Mouse (Mus musculus) T-helper 17 cell (primary cell): ENCODE data around the gene Igsf9.

Experiments
- in situ Hi-C, 2 experiments: fragments of 300-600 bp; cut with MboI, MseI; formaldehyde crosslinking; loops; 1 replicate in 1 of 2; 2 replicates in 1 of 2; pipeline ENCODE4 v1.15.1; 2025; ENCODE audit warnings: high pct_unique_total_duplicates in 2 of 2

Igsf9 gene

DNA sequence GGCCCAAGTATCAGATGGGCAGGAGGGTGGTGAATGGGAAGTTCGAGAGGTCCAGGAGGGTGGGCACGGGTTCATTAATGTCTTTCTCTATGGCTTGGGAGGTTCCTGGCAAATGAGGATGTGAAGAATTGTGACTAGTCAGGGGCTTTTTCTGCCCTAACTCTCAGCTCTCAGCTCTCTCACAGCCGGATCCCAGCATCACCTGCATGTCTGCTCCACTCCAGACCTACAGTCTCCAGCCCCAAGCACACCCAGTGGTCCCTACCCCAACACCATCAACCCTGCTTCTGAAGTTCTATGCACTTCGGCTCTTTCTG, 32.6 kb downstream of the Igsf9 start:
- in situ Hi-C loops: loop anchor here (10.0 to 25.0 kb wide), 3 partner anchors 309 to 1652 kb away; partner anchors contain the start of genes Atf6 (in 1 of the 2), Fcgr3 (in 1 of the 2) and Pea15a (in 1 of the 2)

DNA sequence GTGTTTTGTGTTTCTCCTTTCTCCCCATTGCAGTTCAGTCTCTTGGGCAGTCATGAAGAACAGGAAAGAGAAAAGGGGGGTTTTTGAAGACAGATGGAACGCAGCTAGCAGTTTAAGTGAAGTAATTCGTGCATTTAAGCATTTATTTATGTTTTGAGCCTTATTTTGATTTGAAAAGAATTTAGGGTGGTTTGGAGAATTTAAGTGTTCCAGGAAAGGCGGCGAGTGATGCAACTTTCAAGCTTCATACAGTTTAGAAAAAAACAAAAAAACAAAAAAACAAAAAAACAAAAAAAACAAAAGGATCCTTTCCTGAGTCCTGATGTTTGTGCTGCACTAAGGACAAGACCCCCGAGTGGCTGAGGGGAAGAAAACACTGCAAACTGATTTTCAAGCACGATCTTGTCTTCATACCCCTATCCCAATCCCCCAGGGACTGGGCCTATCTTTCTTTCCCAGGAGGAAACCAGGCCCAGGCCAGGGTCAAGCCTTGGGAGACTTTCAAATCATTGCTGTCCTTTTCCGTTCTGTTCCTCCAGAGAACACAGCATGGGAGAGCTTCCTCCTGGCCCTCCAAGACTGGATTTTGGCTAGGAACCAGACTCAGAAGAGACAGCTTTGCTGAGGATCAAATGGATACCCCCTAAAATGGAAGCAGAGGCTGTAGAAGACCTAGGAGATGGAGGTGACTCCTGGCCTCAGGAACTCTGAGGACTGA, 33.1 kb downstream of the Igsf9 start:
- in situ Hi-C loops: loop anchor here (10.0 to 25.0 kb wide), 3 partner anchors 310 to 1652 kb away; partner anchors contain the start of genes Atf6 (in 1 of the 2), Fcgr3 (in 1 of the 2) and Pea15a (in 1 of the 2)

DNA sequence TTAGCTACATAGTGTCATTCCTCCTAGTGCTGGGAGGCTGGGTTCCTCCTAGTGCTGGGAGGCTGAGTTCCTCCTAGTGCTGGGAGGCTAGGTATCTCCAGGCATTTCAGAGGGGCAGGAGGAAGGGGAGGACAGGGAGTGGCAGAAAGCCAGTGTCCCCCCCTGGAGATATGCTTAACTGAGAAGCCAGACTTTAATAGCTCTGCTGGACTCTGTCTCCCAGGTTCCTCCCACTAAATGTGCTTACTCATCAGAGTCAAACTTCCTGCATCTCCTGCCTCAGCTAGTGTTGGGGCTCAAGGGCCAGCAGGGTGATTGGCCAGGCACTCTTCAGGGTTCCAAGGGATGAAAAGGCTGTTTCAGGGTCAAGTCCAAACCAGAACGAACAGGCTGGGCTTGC, 33.8 kb downstream of the Igsf9 start:
- in situ Hi-C loops: loop anchor here (10.0 to 25.0 kb wide), 3 partner anchors 311 to 1653 kb away; partner anchors contain the start of genes Atf6 (in 1 of the 2), Fcgr3 (in 1 of the 2) and Pea15a (in 1 of the 2)

DNA sequence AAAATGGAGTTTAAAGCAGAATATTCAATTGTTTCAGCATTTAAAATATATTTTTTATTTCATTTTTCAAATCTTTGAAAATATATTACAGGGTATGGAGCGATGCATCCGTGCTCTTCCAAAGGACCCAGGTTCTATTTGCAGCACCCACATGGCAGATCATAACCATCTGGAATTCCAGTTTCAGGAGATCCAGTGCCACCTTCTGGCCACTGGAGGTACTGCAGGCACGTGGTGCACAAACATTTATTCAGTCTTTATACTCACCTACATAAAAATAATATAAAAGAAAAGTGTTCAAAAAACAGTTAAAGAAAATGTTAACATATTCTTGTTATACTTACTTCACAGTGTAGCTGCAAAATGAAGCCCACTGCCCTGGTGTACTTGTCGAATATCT, 36.4 kb downstream of the Igsf9 start:
- in situ Hi-C loops: loop anchor here (10.0 to 25.0 kb wide), 3 partner anchors 313 to 1656 kb away; partner anchors contain the start of genes Atf6 (in 1 of the 2), Fcgr3 (in 1 of the 2) and Pea15a (in 1 of the 2)

DNA sequence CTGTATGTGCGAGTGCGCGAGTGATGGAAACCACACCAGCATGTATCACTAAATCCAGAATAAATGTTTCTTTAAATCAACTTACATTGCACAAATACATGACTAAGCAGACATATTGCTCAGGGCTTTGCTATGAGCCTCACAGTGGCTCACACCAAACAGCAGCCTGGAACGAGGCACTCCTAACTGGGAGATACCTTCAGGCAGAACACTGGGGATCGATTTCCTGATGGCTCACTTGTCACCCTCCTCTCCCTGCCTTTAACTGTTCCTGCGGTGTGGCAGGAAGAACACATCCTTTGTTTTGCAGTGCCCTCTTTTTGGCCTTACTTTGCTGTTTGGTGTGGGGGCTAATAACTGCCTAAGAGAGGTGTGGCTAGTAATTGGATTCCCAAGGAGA, 38.1 kb downstream of the Igsf9 start:
- in situ Hi-C loops: loop anchor here (10.0 to 25.0 kb wide), 3 partner anchors 315 to 1657 kb away; partner anchors contain the start of genes Atf6 (in 1 of the 2), Fcgr3 (in 1 of the 2) and Pea15a (in 1 of the 2)

DNA sequence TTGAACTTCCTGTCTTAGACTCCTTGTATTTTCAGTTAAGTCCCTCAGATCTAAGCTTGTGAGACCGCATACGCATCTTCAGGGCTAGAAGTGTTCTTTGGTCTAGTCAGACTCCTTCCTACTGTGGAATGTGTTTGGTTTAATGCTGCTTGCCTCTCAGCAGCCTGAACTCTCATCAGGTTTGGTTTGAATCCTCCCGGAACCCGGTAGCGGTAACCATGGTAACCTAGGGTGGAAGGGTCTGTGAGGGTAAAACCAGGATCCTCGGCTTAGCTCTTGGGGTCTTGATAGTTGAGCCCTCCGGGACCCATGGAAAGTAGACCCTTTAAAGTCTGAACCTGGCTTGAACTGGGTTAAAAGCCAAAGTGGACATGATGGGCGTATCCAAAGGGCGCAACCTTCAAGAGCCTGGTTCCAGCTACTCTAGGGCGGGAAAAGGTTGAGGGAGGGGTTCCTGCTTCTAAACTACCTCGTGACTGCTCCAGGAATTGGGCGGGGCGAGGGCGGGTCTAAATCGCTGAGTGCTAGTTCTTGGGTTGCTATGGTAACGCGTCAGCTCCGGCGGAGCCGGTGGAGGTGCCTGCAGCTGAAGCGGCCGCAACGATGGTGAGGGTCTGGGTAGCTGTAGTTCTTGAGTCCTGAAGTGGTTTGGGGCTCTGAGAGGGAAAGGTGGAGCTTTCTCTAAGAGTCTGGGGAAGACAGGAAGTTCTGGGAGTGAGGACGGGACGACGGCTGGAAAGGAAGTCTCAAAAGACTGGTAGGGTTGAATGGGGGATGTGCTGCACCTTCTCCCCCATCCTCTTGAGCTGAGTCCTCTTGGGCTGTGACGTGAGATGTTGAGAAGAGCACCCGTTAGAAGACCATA, 39.2 kb downstream of the Igsf9 start, which contains the start of gene Cfap45:
TSS of gene Cfap45 (plus strand) at position 226 of the 865 bp plus-strand sequence.
- in situ Hi-C loops: loop anchor here in 1 of 2 experiments (25.0 kb wide), 2 partner anchors 1459 to 1659 kb away; partner anchors contain the start of genes Atf6 and Fcgr3

DNA sequence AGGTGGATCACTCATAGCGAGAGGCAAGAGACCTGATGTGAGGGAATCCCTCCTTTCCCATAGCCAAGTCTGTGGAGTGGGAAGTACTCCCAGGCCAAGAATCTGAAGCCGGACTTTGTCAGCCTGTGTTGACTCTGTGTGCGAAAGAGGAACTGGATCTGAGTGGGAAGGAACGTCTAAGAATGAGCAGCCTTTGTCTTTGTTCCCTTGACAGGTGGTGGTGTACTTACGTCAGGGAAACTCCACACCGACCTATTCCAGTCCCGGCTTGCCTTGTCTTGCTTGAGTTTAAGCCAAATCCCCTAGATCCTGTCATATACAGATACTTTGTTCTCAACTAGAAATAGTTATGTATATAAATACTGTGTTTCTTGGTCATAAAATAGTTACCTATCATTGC, 40.9 kb downstream of the Igsf9 start:
- in situ Hi-C loops: loop anchor here in 1 of 2 experiments (25.0 kb wide), 2 partner anchors 1460 to 1660 kb away; partner anchors contain the start of genes Atf6 and Fcgr3

DNA sequence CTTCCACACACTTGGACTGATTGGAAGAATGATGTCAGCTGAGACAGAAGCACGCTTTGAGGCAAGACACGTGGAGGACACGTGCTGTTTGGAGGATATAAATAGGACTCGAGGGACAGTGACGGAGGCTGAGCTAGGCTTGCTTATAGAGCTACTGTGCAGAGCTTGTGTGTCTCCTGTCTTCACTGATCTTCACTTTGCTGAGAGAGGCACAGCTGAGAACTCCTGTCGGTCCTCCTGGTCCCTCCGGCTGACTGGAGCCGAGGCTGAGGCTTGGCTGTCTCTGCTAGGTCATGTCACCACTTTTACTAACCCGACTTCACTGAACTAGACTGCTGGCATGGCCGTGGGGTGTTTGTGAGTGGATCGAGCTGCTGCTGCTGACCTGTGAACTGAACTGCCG, 42.1 kb downstream of the Igsf9 start:
- in situ Hi-C loops: loop anchor here in 1 of 2 experiments (25.0 kb wide), 2 partner anchors 1461 to 1661 kb away; partner anchors contain the start of genes Atf6 and Fcgr3

DNA sequence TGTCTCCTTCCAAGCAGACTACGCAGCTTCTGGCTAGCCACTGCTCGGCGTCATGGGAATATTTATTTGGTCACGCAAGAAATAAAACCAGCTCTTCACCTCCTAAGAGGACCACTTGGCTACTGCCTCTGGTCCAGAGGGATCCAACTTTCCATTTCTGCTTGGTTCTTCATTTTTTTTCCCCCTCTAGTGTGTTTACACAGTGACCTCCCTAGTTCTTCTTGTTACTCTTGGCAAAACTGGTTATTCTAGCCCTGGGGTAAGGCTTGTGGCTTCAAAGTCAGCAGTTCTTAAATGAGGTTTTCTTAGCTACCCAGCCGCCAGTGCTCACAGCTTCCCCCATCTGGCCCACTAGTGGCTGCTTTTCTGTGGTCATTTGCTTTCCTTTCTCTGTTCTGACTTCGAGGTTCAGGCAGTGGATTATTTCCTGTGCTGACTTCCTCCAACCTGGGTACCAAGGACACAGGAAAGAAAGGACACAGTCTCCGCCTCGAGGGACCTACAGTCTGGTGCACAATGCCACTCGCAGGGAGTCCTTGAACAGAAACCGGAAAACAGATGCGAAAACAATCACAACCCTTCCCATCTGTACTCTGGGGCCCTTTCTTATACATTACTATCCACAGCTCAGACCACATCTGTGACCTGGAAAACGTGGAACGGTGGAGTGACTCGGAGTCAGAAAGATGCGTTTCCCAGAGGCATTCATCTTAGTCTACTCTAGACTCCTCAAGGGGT, 43.6 kb downstream of the Igsf9 start:
- in situ Hi-C loops: loop anchor here (5.0 kb wide), 2 partner anchors 107 to 112 kb away; partner anchors contain the start of gene Dusp23 (in 1 of the 2)

DNA sequence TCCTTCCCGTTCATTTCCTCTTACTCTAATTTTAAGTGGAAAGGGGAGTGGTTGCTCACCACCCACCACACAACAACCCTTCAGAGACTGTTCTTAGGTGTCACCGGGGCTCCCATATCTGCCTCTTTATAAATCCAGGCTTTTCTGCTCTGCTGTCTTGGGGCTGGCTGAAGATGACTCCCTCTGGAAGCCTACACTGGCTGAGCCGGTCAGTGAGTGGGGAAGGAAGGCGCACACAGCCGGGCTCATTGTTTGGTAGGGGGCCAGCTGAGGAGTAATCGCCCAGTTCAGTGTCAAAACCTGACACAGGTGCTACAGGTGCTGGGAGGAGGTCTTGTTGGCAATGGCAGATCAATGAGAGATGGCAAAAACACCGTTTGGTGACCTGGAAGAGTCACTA, 44.4 kb downstream of the Igsf9 start:
- in situ Hi-C loops: loop anchor here (5.0 kb wide), 2 partner anchors 106 to 111 kb away; partner anchors contain the start of gene Dusp23 (in 1 of the 2)

DNA sequence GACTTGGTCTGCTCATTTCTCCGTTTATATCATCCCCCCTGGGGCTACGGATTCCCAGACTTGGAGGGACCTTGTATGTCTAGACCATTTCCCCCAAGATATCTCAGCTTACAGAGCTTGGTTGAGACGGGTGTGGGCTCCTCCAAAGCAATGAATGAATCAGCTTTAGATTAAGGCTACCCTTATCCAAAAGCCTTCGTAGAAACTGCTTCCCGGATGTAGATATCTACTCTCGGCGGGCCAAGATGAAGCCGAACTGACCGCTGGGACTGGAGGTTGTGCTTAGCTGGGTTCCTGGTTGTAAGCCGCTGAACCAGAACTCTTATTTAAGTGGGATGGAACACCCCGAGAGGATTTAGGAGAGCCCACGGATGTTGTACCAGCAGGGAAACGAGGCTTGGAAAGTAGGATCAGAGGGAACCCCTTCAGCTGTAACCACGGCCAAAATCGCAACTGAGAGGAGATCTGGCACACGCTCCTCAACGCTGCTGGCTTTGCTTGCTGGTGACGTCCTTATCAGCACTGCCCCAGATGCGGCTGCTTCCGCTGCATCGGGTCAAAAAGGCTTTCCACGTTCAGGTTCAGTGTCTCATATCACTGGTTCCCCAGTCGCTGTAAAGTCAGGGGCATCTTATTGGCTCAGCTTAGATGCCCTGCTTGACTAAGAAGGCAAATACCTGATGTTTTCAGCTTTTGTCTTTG, 44.9 kb downstream of the Igsf9 start:
- in situ Hi-C loops: loop anchor here (5.0 kb wide), 2 partner anchors 106 to 111 kb away; partner anchors contain the start of gene Dusp23 (in 1 of the 2)

DNA sequence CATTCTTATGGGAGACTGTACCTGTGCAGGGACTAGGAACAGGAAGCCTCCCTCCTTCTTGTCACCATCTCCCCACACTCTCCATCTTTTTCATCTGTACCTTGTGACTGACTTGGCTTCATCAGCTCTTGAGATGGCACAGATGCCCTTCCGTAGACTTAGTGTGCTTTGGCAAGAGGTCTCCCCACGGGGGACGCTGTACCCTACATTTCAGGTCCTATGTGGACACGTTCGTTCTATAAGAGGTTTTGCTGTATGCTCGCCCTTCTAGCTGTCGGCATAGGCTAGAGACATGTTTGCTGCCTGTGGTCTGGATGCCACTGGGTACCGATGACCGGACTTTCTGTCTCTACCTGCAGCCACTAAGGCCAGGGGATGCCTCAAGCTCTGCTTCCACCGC, 45.8 kb downstream of the Igsf9 start:
- in situ Hi-C loops: loop anchor here (5.0 kb wide), 2 partner anchors 105 to 110 kb away; partner anchors contain the start of gene Dusp23 (in 1 of the 2)

DNA sequence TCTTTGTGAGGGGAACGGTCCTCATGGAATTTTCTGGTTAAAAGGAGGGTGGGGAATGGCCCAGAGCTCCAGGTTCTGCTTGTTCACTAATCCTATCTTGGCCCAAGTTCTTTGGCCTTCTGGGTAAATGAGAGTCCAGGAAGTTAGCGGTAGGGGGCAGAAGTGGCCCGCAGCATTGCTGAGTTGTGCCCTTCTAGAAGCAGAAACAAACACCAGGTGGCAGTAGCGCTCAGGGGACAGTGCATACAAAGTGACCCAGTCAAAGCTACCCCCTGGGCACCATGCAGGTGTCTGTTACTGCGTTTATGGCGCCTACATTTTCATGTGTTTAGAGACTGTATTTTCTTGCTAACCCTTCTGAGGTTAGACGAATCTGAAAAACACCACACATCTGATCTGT, 47.1 kb downstream of the Igsf9 start:
- in situ Hi-C loops: loop anchor here (5.0 kb wide), 2 partner anchors 104 to 109 kb away; partner anchors contain the start of gene Dusp23 (in 1 of the 2)

DNA sequence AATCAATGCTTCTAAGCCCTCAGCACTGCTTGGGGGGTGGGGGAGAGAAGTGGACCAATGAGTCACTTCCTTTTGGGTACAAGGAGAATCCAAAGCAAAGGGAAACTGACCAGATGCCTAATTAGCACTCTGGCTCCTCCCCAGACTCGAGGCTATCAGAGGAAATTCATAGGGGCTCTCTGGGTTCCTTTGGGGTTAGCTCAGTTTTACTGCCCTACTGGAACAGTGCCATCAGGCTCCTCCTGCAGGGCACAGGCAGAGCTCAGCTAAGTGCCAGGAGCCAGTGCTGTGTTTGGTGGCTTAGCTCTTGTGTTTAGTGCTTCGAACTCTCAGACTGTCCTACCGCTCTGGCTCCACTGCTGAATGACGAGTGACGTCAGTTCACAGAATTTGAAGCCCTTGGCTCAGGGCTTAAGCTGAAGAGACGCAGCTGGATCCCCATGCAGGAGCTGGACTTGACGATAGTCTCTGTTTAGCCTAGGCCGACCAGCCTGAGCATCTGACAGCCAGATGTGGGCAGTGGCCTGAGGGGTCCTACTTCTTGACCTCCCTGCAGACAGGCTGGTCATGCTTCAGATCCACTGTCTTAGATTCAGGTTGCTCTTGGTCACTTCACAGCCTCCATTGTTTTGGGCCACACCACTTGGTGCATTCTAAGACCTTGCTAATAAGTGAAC, 49.1 kb downstream of the Igsf9 start:
- in situ Hi-C loops: no loop called here

DNA sequence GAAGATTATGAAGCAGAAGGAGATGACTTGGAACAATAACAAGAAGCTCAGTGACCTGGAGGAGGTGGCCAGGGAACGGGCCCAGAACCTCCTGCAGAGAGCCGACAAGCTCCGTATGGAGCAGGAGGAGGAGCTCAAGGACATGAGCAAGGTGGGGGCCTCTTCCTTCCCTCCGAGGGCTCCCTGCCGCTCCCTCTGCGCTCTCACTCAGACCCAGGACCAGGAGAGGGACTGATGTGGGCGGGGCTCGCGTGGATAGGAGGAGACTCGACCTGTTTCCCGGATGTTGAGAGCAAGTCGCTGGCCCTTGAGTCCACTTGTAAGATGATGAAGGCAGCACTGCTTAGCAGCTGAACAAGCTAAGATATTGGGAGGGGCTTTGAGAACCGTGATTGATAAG, 51.0 kb downstream of the Igsf9 start:
- in situ Hi-C loops: no loop called here

DNA sequence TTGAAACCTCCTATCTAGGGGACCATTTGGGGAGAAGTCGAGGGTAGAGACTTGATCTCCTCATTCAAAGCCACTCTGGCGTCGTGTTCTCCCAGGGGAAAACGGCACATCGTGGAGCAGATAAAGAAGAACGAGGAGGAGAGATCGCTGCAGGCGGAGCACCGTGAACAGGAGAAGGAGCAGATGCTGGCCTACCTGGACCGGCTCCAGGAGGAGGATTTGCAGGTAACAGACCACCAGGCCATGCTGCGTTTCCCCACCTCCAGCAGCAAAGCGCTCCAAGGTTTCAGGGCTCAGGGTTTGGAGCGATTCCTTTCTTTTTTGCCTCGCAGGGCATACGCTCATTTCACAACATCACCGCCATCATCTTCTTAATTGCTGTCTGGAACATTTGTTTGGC, 53.5 kb downstream of the Igsf9 start:
- in situ Hi-C loops: no loop called here

DNA sequence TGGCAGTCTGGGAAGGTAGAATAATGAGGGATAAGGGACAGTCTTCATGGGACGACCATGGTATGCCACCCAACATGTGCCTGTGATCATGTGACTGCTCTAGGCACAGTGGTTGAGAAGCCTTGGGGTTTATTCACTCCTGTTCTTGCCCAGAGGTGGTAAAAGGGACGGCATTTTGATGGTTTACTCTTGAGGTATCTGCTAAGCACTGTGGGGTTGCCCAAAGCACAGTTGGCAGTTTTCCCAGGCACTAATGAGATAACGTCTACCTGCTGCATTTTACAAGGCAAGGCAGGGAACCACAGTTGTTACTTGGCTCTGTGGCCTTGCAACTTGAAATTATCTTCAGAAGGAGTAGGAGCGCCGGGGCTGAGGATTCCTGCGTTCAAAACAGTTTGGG, 58.2 kb downstream of the Igsf9 start:
- in situ Hi-C loops: no loop called here

DNA sequence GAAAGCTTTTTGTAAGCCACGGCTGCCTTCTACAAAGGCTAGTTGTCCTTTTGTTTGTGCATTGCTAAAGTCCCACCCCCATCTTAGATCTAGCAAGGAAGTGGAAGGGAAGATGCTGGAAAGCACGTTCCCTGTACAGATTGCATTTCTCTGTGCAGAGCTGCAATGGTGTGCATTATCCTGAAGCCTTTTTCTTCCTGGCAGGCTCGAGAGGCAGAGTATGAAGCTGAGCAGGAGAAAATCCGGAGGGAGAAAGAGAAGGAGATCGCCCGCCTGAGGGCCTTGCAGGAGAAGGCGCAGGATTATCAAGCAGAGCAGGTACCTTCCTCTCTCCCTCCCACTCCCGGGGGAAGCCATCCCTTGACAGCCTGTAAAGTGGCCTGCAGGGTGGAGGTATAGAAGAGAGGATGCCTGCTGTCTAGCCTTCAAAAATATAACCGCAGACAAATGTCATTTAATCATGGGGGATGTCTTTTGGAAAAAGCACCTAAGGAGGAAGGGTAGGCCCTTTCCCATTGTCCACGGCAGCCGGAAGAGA, 58.8 kb downstream of the Igsf9 start:
- in situ Hi-C loops: no loop called here

DNA sequence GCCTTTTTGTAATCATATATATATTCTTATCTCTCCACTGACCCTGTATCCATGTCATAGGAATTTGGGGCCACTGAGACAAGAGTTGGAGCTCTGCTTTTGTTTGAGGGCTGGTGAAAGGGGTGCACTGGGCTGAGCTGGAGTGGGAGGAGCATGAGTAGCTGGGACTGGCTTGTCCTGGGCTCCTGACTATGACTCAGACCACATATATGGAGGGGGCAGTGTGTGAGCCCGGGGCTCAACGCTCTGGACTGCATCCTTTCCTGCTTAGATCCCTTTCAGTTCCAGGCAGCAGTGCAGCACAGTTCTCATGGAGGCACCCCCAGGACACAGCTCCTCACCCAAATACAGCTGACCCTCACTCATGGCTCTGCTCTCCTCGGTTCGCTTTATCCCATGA, 64.5 kb downstream of the Igsf9 start:
- in situ Hi-C loops: no loop called here
